Mouse (Mus musculus): Measurements from ENCODE around the gene Hoxa7.

DNA sequence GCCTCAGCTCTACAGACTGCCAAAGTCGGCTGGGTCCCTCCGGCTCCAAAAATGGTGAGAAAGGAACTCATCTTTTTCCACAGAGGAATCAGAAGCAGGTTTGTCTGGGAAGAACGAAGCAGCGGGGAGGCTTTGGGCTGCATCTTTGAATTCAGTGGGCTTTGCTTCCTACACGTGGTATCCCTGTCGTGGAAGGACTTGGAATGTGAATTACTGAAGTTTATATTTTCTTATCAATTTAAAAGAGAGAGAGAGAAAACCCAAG, 41.6 kb upstream of the Hoxa7 start:
- no peak for TF ChIP-seq CTCF (IDR thresholded peaks at IDR 0.05; ENCODE audit: low read depth, low read length)
- no peak for TF ChIP-seq EP300 (IDR thresholded peaks at IDR 0.05; ENCODE audit: insufficient read depth, low read depth, low read length)
- no peak for TF ChIP-seq POLR2A (IDR thresholded peaks at IDR 0.05; ENCODE audit: insufficient read depth, low read length)
